Mouse (Mus musculus): ENCODE results near the gene Cep135. TPM values are rescaled to one million over a fixed set of nuclear protein-coding genes. Genes with fewer than 3 reads are reported as not detected.

Cep135 gene
- polyA plus RNA-seq, 1 experiment from 2014 or later: 10.8 TPM

GRCm38 (mm10) chr5:76609702-76610370 is 21.3 kb downstream of the Cep135 start:
- Histone ChIP-seq H3K4me1 (no peaks in the 10 kb centered on the region), H3K27ac (no peak overlapping the region), H3K27me3 (no peaks in the 10 kb centered on the region), H3K36me3 (peaks cover 67% of the 10 kb centered on the region), H3K9me3 (no peaks in the 10 kb centered on the region), H3K9ac (no peak overlapping the region), H3K4me2 (replicated peaks) (no peak overlapping the region), H3K4me3 (no peak overlapping the region)
- no peak for ATAC-seq (ENCODE audit: insufficient number of reproducible peaks, insufficient read depth, low FRiP score, low TSS enrichment)
- WGBS: 91% methylated on average over 8 of the region's 8 CpGs

DNA sequence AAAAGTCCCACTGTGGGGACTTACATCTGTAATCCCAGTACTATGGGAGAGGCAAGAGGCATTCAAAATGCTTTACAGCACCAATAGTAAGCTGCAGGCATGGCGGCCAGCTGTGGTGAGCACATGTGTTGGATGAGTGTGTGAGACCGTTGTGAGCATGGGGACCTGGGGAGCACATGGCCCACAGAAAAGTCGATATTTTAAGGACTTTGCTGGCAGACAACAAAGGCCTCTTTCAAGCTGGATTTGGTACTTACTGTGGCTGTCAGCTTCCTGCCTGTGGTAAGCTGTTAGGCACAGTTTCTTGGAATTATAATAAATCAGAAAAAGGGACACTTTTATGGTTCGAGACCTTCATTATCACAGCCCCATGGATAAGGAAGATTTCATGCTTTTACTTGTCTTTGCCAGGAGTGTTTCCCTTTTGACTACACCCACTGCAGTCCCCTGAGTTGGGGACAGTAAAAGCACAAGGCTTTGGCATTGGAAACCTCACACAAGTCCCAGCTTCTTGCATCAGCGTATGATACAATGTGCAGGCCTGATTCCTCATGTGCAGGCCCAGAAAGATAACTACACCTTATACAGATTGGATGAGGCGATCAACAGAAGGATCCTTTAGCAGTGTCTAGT is 24.5 kb downstream of the Cep135 start:
- Histone ChIP-seq H3K9ac (no peak overlapping the region), H3K4me1 (no peaks in the 10 kb centered on the region), H3K4me3 (no peak overlapping the region), H3K27me3 (no peaks in the 10 kb centered on the region), H3K9me3 (no peaks in the 10 kb centered on the region), H3K4me2 (replicated peaks) (no peak overlapping the region), H3K36me3 (peaks cover 70% of the 10 kb centered on the region), H3K27ac (no peak overlapping the region)
- WGBS: 77% methylated on average over 6 of the region's 6 CpGs
- ATAC-seq (ENCODE audit: insufficient number of reproducible peaks, insufficient read depth, low FRiP score, low TSS enrichment): no peak

DNA sequence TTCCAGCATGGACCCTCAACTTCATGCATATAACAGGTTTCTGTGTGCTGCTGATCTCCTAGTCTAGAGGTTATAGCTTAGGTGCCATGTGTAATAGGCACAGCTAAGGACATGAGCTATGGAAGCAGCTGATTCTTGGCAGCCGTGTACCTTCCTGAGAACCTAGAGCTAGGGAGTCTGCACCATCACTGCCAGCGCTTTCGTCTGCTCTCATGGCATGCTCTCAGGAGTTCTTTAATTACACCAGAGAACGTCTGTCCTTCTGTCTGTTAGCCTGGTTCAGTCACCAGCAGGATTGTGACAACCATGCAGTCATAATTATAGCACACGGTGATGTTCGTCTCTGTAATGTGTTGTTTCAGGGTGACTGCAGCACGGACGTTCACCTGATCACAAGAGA is 26.8 kb downstream of the Cep135 start:
- no peaks in the 10 kb centered on the region for H3K4me1 ChIP-seq
- WGBS: 97% methylated on average over 8 of the region's 8 CpGs

GRCm38 (mm10) chr5:76616196-76616747 is 27.8 kb downstream of the Cep135 start:
- H3K27ac ChIP-seq: no peak overlapping the region
- H3K27me3 ChIP-seq: no peaks in the 10 kb centered on the region
- peaks cover 74% of the 10 kb centered on the region for H3K36me3 ChIP-seq
- H3K4me3 ChIP-seq: no peak overlapping the region
- WGBS: 80% methylated on average over 2 of the region's 2 CpGs
- no peaks in the 10 kb centered on the region for H3K9me3 ChIP-seq
- no peak overlapping the region for H3K9ac ChIP-seq
- no peak overlapping the region for H3K4me2 ChIP-seq (replicated peaks)
- H3K4me1 ChIP-seq: no peaks in the 10 kb centered on the region
- ATAC-seq (ENCODE audit: insufficient number of reproducible peaks, insufficient read depth, low FRiP score, low TSS enrichment): no peak

More for the DNA sequence above, 26.8 kb downstream of the Cep135 start:
- no peak overlapping the region for H3K9ac ChIP-seq
- no peaks in the 10 kb centered on the region for H3K9me3 ChIP-seq
- no peak overlapping the region for H3K27ac ChIP-seq
- H3K27me3 ChIP-seq: no peaks in the 10 kb centered on the region
- H3K4me2 ChIP-seq (replicated peaks): no peak overlapping the region
- ATAC-seq (ENCODE audit: insufficient number of reproducible peaks, insufficient read depth, low FRiP score, low TSS enrichment): no peak
- H3K36me3 ChIP-seq: peaks cover 79% of the 10 kb centered on the region
- H3K4me3 ChIP-seq: no peak overlapping the region

GRCm38 (mm10) chr5:76618750-76619149 is 30.3 kb downstream of the Cep135 start:
- peaks cover 77% of the 10 kb centered on the region for H3K36me3 ChIP-seq
- H3K9me3 ChIP-seq: no peaks in the 10 kb centered on the region
- no peak overlapping the region for H3K4me3 ChIP-seq
- no peak overlapping the region for H3K27ac ChIP-seq
- no peak overlapping the region for H3K9ac ChIP-seq
- no peaks in the 10 kb centered on the region for H3K4me1 ChIP-seq
- 87% methylated on average over 7 of the region's 7 CpGs for WGBS
- H3K27me3 ChIP-seq: no peaks in the 10 kb centered on the region
- no peak for ATAC-seq (ENCODE audit: insufficient number of reproducible peaks, insufficient read depth, low FRiP score, low TSS enrichment)
- no peak overlapping the region for H3K4me2 ChIP-seq (replicated peaks)

- no peak overlapping the region for H3K4me2 ChIP-seq (replicated peaks)
- 95% methylated on average over 9 of the region's 9 CpGs for WGBS
- H3K27ac ChIP-seq: no peak overlapping the region
- peaks cover 50% of the 10 kb centered on the region for H3K36me3 ChIP-seq
- ATAC-seq (ENCODE audit: insufficient number of reproducible peaks, insufficient read depth, low FRiP score, low TSS enrichment): no peak
- H3K9ac ChIP-seq: no peak overlapping the region
- H3K9me3 ChIP-seq: no peaks in the 10 kb centered on the region
- H3K27me3 ChIP-seq: no peaks in the 10 kb centered on the region
- H3K4me1 ChIP-seq: no peaks in the 10 kb centered on the region
- no peak overlapping the region for H3K4me3 ChIP-seq
Measured at GRCm38 (mm10) chr5:76623759-76624158, 35.3 kb downstream of the Cep135 start.

GRCm38 (mm10) chr5:76627770-76628169 is 39.3 kb downstream of the Cep135 start:
- no peaks in the 10 kb centered on the region for H3K27me3 ChIP-seq
- H3K4me2 ChIP-seq (replicated peaks): no peak overlapping the region
- peaks cover 28% of the 10 kb centered on the region for H3K36me3 ChIP-seq
- H3K27ac ChIP-seq: no peak overlapping the region
- no peaks in the 10 kb centered on the region for H3K4me1 ChIP-seq
- no peak for ATAC-seq (ENCODE audit: insufficient number of reproducible peaks, insufficient read depth, low FRiP score, low TSS enrichment)
- no peaks in the 10 kb centered on the region for H3K9me3 ChIP-seq
- no peak overlapping the region for H3K4me3 ChIP-seq
- WGBS: 87% methylated on average over 1 of the region's 1 CpGs
- H3K9ac ChIP-seq: no peak overlapping the region

DNA sequence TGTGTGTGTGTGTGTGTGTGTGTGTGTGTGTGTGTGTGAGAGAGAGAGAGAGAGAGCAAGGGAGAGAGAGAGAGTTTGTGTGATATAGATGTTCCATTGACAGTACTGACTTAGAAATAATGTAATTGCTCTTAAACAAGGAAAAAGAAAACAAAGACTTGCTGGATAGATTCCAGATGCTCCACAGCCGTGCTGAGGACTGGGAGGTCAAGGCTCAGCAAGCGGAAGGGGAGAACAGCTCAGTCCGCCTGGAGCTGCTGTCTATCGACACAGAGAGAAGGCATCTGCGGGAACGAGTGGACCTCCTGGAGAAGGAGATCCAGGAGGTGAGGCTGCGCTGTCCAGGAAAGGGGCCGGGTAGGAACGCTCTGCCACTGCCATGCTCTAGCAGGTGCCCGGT is 45.5 kb downstream of the Cep135 start:
- Histone ChIP-seq H3K4me1 (no peaks in the 10 kb centered on the region), H3K4me3 (no peak overlapping the region), H3K27me3 (no peaks in the 10 kb centered on the region), H3K27ac (no peak overlapping the region), H3K9me3 (no peaks in the 10 kb centered on the region), H3K9ac (no peak overlapping the region), H3K4me2 (replicated peaks) (no peak overlapping the region), H3K36me3 (peaks cover 46% of the 10 kb centered on the region)
- 58% methylated on average over 10 of the region's 10 CpGs for WGBS
- no peak for ATAC-seq (ENCODE audit: insufficient number of reproducible peaks, insufficient read depth, low FRiP score, low TSS enrichment)

DNA sequence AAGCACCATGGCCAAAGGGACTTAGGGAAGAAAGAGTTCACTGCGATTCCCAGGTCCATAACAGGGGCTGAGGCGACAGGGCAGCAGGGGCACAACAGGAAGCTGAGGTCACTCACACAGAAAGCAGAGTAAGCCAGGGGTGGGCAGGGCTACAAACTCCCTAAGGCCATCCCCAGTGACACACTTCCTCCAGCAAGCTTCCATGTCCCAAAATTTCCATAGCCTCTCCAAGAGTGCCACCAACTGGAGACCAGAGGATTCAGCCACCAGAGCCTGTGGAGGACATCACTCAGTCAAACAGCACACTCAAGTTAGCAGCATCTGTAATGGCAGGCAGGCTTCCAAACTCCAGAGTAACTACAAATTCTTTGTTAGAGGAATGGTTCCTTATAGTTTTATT is 47.1 kb downstream of the Cep135 start:
- H3K4me2 ChIP-seq (replicated peaks): no peak overlapping the region
- ATAC-seq (ENCODE audit: insufficient number of reproducible peaks, insufficient read depth, low FRiP score, low TSS enrichment): no peak
- H3K9me3 ChIP-seq: no peaks in the 10 kb centered on the region
- H3K9ac ChIP-seq: no peak overlapping the region
- 83% methylated on average over 2 of the region's 2 CpGs for WGBS
- H3K36me3 ChIP-seq: peaks cover 60% of the 10 kb centered on the region
- no peak overlapping the region for H3K4me3 ChIP-seq
- no peaks in the 10 kb centered on the region for H3K4me1 ChIP-seq
- no peaks in the 10 kb centered on the region for H3K27me3 ChIP-seq
- no peak overlapping the region for H3K27ac ChIP-seq

- H3K27me3 ChIP-seq: no peaks in the 10 kb centered on the region
- no peak overlapping the region for H3K9ac ChIP-seq
- H3K9me3 ChIP-seq: no peaks in the 10 kb centered on the region
- no peak overlapping the region for H3K27ac ChIP-seq
- peaks cover 64% of the 10 kb centered on the region for H3K36me3 ChIP-seq
- no peak overlapping the region for H3K4me2 ChIP-seq (replicated peaks)
- H3K4me3 ChIP-seq: no peak overlapping the region
- no peaks in the 10 kb centered on the region for H3K4me1 ChIP-seq
- ATAC-seq (ENCODE audit: insufficient number of reproducible peaks, insufficient read depth, low FRiP score, low TSS enrichment): no peak
- 91% methylated on average over 4 of the region's 4 CpGs for WGBS
Measured at GRCm38 (mm10) chr5:76642076-76642475, 53.6 kb downstream of the Cep135 start.

GRCm38 (mm10) chr5:76644234-76644633 is 55.7 kb downstream of the Cep135 start:
- Histone ChIP-seq H3K36me3 (peaks cover 48% of the 10 kb centered on the region), H3K9me3 (no peaks in the 10 kb centered on the region), H3K9ac (no peak overlapping the region), H3K4me2 (replicated peaks) (no peak overlapping the region), H3K27ac (no peak overlapping the region), H3K4me1 (no peaks in the 10 kb centered on the region), H3K27me3 (no peaks in the 10 kb centered on the region), H3K4me3 (no peak overlapping the region)
- no peak for ATAC-seq (ENCODE audit: insufficient number of reproducible peaks, insufficient read depth, low FRiP score, low TSS enrichment)
- 92% methylated on average over 7 of the region's 7 CpGs for WGBS
